Mouse (Mus musculus) liver, adult 2 months (tissue): ENCODE results near the gene Ndufb2.

Experiments used
- CTCF ChIP-seq: fragments of 200-500 bp; IDR thresholded peaks from 2 replicates; pipeline ENCODE4 v1.5.1; 2011; ENCODE audit warnings: low read depth, low read length, control low read depth
- POLR2A ChIP-seq: fragments of 200-500 bp; IDR thresholded peaks from 2 replicates; pipeline ENCODE4 v1.6.1; 2011; ENCODE audit warnings: low read length, control low read depth; ENCODE audit not compliant: insufficient read depth; ENCODE audit errors: extremely low read depth

DNA sequence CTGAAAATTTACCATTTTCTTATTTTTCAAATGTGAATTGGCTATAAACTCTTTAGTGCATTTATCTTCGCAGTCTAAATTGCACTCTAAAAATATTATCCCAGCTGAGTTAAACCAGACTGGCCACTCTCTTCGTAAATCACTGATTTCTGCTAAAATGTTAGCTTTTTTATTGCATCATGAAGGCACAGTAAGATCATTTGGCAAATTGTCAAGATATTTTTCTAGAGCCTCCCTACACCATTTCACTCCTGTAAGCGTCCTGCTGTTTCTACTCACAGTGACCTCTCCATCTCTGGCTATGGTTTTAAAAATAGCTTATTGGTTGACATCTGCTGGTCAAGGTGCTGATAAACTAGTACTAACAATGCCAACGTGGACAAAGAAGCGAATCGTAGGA, 13.7 kb downstream of the Ndufb2 start:
- no peak for TF ChIP-seq CTCF
- no peak for TF ChIP-seq POLR2A
